Mouse (Mus musculus): ENCODE measurements at regions not wholly inside any gene's neighbourhood (a gene's known extent, or its start where the extent isn't known, plus 50 kb on each side); places are given as distances from the start of the nearest gene placed in this dataset.

- TF ChIP-seq CTCF (conservative IDR thresholded peaks at IDR 0.05; ENCODE audit: low read length) (no peak), POU5F1 (IDR thresholded peaks at IDR 0.05; ENCODE audit: borderline replicate concordance, low read length) (no peak)
Measured at GRCm38 (mm10) chr2:128418960-128419359, 172.0 kb upstream of the Spdye4c start.

Data from E14TG2a.4 (cell line).